Mouse (Mus musculus) lung, postnatal 0 days (tissue): Measurements from ENCODE around the gene Iqcf1.

Source experiments
- CTCF ChIP-seq: IDR thresholded peaks from 2 replicates; pipeline ENCODE4 v1.5.1; 2016; ENCODE audit warnings: antibody characterized with exemption, mild to moderate bottlenecking
- EP300 ChIP-seq: IDR thresholded peaks from 2 replicates; pipeline ENCODE4 v1.6.1; 2016; ENCODE audit warnings: antibody characterized with exemption, mild to moderate bottlenecking, control low read depth

DNA sequence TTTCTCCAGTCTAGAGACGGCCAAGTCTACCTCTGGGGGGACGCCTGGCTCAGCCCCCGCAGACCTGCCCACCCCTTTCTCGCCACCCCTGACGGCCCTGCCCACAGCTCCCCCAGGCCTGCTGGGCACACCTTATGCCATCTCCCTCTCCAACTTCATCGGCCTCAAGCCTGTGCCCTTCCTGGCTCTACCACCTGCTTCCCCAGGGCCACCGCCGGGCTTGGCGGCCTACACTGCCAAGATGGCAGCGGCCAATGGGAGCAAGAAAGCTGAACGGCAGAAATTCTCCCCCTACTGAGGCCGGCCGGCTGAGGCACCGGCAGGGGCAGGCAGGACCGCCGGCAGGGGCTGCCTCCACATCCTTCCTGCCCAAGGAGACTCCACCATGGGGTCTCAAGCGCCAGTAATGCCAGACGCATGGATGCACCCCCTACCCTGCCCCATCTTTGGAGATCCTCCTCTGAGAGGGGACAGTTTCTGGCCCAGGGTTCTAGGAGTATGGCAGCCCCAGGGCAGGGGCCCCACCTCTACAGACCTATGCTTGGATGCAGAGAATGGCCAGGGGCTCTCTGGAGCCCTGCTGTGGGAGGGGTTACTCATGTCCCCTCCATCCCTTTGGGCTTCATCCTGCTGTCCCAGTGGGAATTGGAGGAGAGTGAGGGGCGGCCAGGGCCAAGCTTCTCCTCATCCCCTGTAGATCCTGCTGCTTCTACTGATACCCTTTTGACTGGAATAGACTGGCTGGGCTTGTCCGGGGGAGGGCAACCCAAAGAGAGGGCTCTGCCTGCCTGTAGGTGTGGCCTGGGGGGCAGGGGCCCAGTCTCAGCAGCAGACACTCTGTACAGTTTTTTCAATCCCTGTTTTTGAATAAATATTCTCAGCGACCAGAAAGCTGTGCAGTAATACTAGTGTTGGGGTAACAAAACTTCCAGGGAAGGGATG, 36.4 kb upstream of the Iqcf1 start:
- TF ChIP-seq CTCF = no peak
- no peak for TF ChIP-seq EP300
